Mouse (Mus musculus): ENCODE results near the gene Stat2. TPM values are rescaled to one million over a fixed set of nuclear protein-coding genes. Genes with fewer than 3 reads are reported as not detected.
"Not testable (repeated sequence)": the region's sequence is repeated elsewhere in the genome, so short reads cannot be mapped to it uniquely, and the experiment has no call there.

Gene Stat2
- polyA plus RNA-seq, 1 experiment from 2014 or later, result 11.5 TPM

- Histone ChIP-seq H3K4me1 (no peaks in the 10 kb centered on the region), H3K27ac (no peak overlapping the region), H3K4me3 (no peak overlapping the region), H3K27me3 (ENCODE audit: low read depth, poor library complexity, severe bottlenecking) (no peaks in the 10 kb centered on the region), H3K36me3 (no peaks in the 10 kb centered on the region), H3K9me3 (replicated peaks) (no peaks in the 10 kb centered on the region)
- DNase-seq (ENCODE audit: low spot score), result no peak
- 82% methylated on average over 6 of the region's 6 CpGs for WGBS
Measured at GRCm38 (mm10) chr10:128263393-128264310, 6.7 kb upstream of the Stat2 start.

DNA sequence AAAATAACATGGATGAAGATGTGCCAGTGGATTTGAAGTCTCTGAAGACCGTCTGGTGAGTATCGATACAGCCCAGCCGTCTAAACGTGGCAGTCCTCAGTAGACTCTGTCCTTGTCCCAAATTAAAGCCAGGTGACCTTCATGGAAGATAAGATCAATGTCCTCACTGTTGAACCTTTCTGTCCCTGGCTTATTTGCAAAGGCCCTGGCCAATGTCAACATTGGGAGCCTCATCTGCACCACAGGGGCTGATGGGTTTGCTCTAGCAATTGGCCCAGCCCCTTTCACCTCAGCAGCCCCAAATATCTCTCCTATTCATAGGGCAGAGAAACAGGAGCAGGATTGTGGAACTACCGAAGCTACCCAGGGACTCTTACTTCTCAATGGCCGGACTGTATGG is 2.0 kb upstream of the Stat2 start, which contains the start of gene Apof:
Gene Apof (plus strand): TSS at position 301 of the 400 bp plus-strand sequence.
- H3K4me3 ChIP-seq, result peak within 1 kb of the TSS; percentile 83; the same call in 1 of the 2 replicates

GRCm38 (mm10) chr10:128269206-128269910 is 1.0 kb upstream of the Stat2 start:
- DNase-seq (ENCODE audit: low spot score), result no peak
- no peaks in the 10 kb centered on the region for H3K9me3 ChIP-seq (replicated peaks)
- peak overlapping the region; percentile 83; the same call in 1 of the 2 replicates for H3K4me3 ChIP-seq
- H3K4me1 ChIP-seq, result 0 out of 2 replicates have a peak, but pooled peaks cover 5% of the 10 kb centered on the region
- 87% methylated on average over 16 of the region's 16 CpGs for WGBS
- no peak overlapping the region for H3K27ac ChIP-seq
- no peaks in the 10 kb centered on the region for H3K27me3 ChIP-seq (ENCODE audit: low read depth, poor library complexity, severe bottlenecking)
- H3K36me3 ChIP-seq, result no peaks in the 10 kb centered on the region

More for the DNA sequence above, 2.0 kb upstream of the Stat2 start, which contains the start of gene Apof:
- 76% methylated on average over 6 of the region's 6 CpGs for WGBS
- DNase-seq (ENCODE audit: low spot score), result no peak
- no peaks in the 10 kb centered on the region for H3K9me3 ChIP-seq (replicated peaks)
- H3K36me3 ChIP-seq, result no peaks in the 10 kb centered on the region
- 0 out of 2 replicates have a peak, but pooled peaks cover 5% of the 10 kb centered on the region for H3K4me1 ChIP-seq
- H3K27ac ChIP-seq, result no peak within 1 kb of the TSS
- H3K27me3 ChIP-seq (ENCODE audit: low read depth, poor library complexity, severe bottlenecking), result no peaks in the 10 kb centered on the region

GRCm38 (mm10) chr10:128270866-128271265 is 507 bp downstream of the Stat2 start:
- H3K27ac ChIP-seq, result peak overlapping the region; percentile 83
- peak overlapping the region; percentile 83 for H3K4me3 ChIP-seq
- H3K9me3 ChIP-seq (replicated peaks), result no peaks in the 10 kb centered on the region
- H3K27me3 ChIP-seq (ENCODE audit: low read depth, poor library complexity, severe bottlenecking), result no peaks in the 10 kb centered on the region
- H3K36me3 ChIP-seq, result no peaks in the 10 kb centered on the region
- 46% methylated on average over 7 of the region's 7 CpGs for WGBS
- DNase-seq (ENCODE audit: low spot score), result no peak
- H3K4me1 ChIP-seq, result 0 out of 2 replicates have a peak, but pooled peaks cover 5% of the 10 kb centered on the region

DNA sequence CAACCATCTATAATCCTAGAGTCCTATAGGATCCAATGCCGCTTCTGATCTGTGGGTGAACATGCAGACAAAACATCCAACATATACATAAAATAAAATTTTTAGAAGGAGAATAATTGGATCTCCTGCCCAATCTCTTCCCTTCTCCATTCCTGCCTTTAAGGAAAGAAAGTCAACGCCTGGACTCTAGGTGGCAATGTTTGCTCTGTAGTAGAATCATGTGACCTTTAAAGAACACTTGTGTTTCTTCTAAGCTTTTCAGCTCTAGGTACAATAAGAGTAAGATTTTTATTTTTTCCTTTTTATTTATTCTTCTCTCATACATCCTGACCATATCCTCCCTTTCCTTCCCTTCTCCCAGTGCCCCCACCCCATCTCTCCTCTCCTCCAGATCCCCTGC is 1.5 kb downstream of the Stat2 start:
- DNase-seq (ENCODE audit: low spot score), result no peak
- Histone ChIP-seq H3K27ac (no peak overlapping the region), H3K4me3 (no peak overlapping the region), H3K36me3 (peaks cover 6% of the 10 kb centered on the region; the same call in 1 of the 2 replicates), H3K9me3 (replicated peaks) (no peaks in the 10 kb centered on the region), H3K27me3 (ENCODE audit: low read depth, poor library complexity, severe bottlenecking) (no peaks in the 10 kb centered on the region), H3K4me1 (0 out of 2 replicates have a peak, but pooled peaks cover 5% of the 10 kb centered on the region)
- 69% methylated on average over 2 of the region's 2 CpGs for WGBS

GRCm38 (mm10) chr10:128272819-128273439 is 2.6 kb downstream of the Stat2 start:
- H3K27me3 ChIP-seq (ENCODE audit: low read depth, poor library complexity, severe bottlenecking); H3K4me3 ChIP-seq; H3K27ac ChIP-seq; DNase-seq (ENCODE audit: low spot score); H3K4me1 ChIP-seq; H3K9me3 ChIP-seq (replicated peaks): not testable (repeated sequence)
- H3K36me3 ChIP-seq, result peaks cover 12% of the 10 kb centered on the region; the same call in 1 of the 2 replicates
- 77% methylated on average over 7 of the region's 7 CpGs for WGBS

DNA sequence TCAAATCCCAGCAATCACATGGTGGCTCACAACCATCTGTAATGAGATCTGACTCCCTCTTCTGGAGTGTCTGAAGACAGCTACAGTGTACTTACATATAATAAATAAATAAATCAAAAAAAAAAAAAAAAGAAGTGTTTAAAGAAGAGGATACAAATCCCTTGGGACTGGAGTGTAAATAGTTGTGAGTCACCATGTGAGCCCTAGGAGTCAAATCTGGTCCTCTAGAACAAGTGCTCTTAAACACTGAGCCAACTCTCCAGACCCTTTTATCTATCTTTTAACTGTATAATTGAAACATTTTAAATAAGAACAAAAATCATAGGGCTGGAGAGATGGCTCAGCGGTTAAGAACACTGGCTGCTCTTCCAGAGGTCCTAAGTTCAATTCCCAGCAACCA is 5.0 kb downstream of the Stat2 start:
- peaks cover 32% of the 10 kb centered on the region for H3K36me3 ChIP-seq
- not testable (repeated sequence) for H3K4me1 ChIP-seq; H3K4me3 ChIP-seq; H3K27me3 ChIP-seq (ENCODE audit: low read depth, poor library complexity, severe bottlenecking); H3K27ac ChIP-seq; DNase-seq (ENCODE audit: low spot score); H3K9me3 ChIP-seq (replicated peaks)
- WGBS, result 95% methylated on average over 1 of the region's 1 CpGs

DNA sequence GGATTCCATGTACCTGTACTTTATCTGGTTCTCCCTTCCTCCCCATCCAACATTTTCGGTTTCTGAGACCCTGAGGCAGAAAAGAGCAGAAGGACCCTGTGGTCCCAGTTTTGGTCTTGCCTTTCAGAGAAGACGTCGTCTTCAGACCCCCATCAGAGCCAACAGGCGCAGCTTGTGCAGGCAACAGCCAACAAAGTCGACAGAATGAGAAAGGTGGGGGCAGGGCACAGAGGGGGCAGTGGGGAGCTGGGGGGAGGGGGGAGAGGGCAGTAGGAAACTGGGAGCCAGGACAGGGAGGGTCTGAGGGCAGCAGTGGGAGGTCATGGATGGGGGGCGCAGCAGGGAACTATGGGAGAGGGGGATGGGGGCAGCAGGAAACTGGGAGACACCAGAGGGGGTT is 7.8 kb downstream of the Stat2 start:
- Histone ChIP-seq H3K27ac (no peak overlapping the region), H3K4me1 (peaks cover 9% of the 10 kb centered on the region; the same call in 1 of the 2 replicates), H3K9me3 (replicated peaks) (no peaks in the 10 kb centered on the region), H3K36me3 (peaks cover 55% of the 10 kb centered on the region), H3K4me3 (no peak overlapping the region), H3K27me3 (ENCODE audit: low read depth, poor library complexity, severe bottlenecking) (no peaks in the 10 kb centered on the region)
- WGBS, result 63% methylated on average over 6 of the region's 6 CpGs
- DNase-seq (ENCODE audit: low spot score), result no peak

DNA sequence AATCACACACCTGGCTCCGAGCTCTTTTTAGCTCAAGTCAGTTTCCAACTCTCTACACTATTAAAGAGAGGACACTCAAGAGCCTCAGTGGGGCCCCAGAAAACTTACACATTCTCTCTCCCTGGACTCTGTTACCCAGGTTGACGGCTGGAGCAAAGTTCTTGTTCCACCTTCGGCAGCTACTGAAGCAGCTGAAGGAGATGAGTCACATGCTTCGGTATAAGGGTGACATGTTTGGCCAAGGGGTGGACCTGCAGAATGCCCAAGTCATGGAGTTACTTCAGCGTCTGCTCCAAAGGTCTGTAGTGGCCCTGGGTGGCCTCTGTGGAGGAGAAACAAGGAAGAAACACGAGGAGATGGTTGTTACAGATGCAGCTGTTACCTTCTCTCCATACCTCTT is 10.6 kb downstream of the Stat2 start:
- peaks cover 14% of the 10 kb centered on the region; the same call in 1 of the 2 replicates for H3K4me1 ChIP-seq
- no peak overlapping the region for H3K4me3 ChIP-seq
- 86% methylated on average over 6 of the region's 6 CpGs for WGBS
- no peak for DNase-seq (ENCODE audit: low spot score)
- peaks cover 73% of the 10 kb centered on the region for H3K36me3 ChIP-seq
- no peaks in the 10 kb centered on the region for H3K9me3 ChIP-seq (replicated peaks)
- H3K27me3 ChIP-seq (ENCODE audit: low read depth, poor library complexity, severe bottlenecking), result no peaks in the 10 kb centered on the region
- no peak overlapping the region for H3K27ac ChIP-seq

GRCm38 (mm10) chr10:128281682-128282081 is 11.3 kb downstream of the Stat2 start:
- H3K36me3 ChIP-seq, result peaks cover 70% of the 10 kb centered on the region
- 91% methylated on average over 14 of the region's 14 CpGs for WGBS

GRCm38 (mm10) chr10:128282886-128283450 is 12.6 kb downstream of the Stat2 start:
- H3K4me3 ChIP-seq, result no peak overlapping the region
- no peak for DNase-seq (ENCODE audit: low spot score)
- H3K36me3 ChIP-seq, result peaks cover 61% of the 10 kb centered on the region
- WGBS, result 91% methylated on average over 20 of the region's 20 CpGs
- no peaks in the 10 kb centered on the region for H3K27me3 ChIP-seq (ENCODE audit: low read depth, poor library complexity, severe bottlenecking)
- H3K9me3 ChIP-seq (replicated peaks), result no peaks in the 10 kb centered on the region
- H3K27ac ChIP-seq, result peak overlapping the region; percentile 44; the same call in 1 of the 2 replicates
- peaks cover 14% of the 10 kb centered on the region; the same call in 1 of the 2 replicates for H3K4me1 ChIP-seq

More at GRCm38 (mm10) chr10:128281682-128282081, 11.3 kb downstream of the Stat2 start:
- Histone ChIP-seq H3K27ac (no peak overlapping the region), H3K4me1 (peaks cover 14% of the 10 kb centered on the region; the same call in 1 of the 2 replicates), H3K9me3 (replicated peaks) (no peaks in the 10 kb centered on the region), H3K27me3 (ENCODE audit: low read depth, poor library complexity, severe bottlenecking) (no peaks in the 10 kb centered on the region), H3K4me3 (no peak overlapping the region)
- no peak for DNase-seq (ENCODE audit: low spot score)

Measured in limb, embryonic 10.5 days (tissue).